Mouse (Mus musculus) neural tube, embryonic 13.5 days (tissue): ENCODE measurements at regions not wholly inside any gene's neighbourhood (a gene's known extent, or its start where the extent isn't known, plus 50 kb on each side); places are given as distances from the start of the nearest gene placed in this dataset.

ENCODE experiments used
- ATAC-seq: fragments of 200-750 bp; cut with Nextera tagmentation; 2 replicates; pipeline ENCODE4 v1.8.0; 2017; ENCODE audit warnings: low read depth, mild to moderate bottlenecking, moderate TSS enrichment, moderate library complexity
- H3K27ac ChIP-seq: fragments of 300-500 bp; sonication (generic); replicated peaks from 2 replicates; pipeline ENCODE4 v1.5.1; 2015; ENCODE audit warnings: moderate library complexity, mild to moderate bottlenecking, inconsistent platforms
- H3K27me3 ChIP-seq: fragments of 300-500 bp; sonication (generic); 2 replicates; pipeline ENCODE4 v1.6.1; 2015; ENCODE audit warnings: mild to moderate bottlenecking, inconsistent platforms
- H3K36me3 ChIP-seq: fragments of 300-500 bp; sonication (generic); 2 replicates; pipeline ENCODE4 v1.6.1; 2015; ENCODE audit warnings: mild to moderate bottlenecking, inconsistent platforms
- H3K4me1 ChIP-seq: fragments of 300-500 bp; sonication (generic); replicated peaks from 2 replicates; pipeline ENCODE4 v1.6.1; 2015; ENCODE audit warnings: inconsistent platforms
- H3K4me2 ChIP-seq: fragments of 300-500 bp; sonication (generic); 2 replicates; pipeline ENCODE4 v1.6.1; 2015; ENCODE audit warnings: inconsistent platforms, mild to moderate bottlenecking, moderate library complexity
- H3K4me3 ChIP-seq: fragments of 300-500 bp; sonication (generic); 2 replicates; pipeline ENCODE4 v1.5.1; 2015; ENCODE audit warnings: mild to moderate bottlenecking, inconsistent platforms
- H3K9ac ChIP-seq: fragments of 300-500 bp; sonication (generic); 2 replicates; pipeline ENCODE4 v1.6.1; 2015; ENCODE audit warnings: moderate library complexity, mild to moderate bottlenecking, inconsistent platforms
- H3K9me3 ChIP-seq: fragments of 300-500 bp; sonication (generic); 2 replicates; pipeline ENCODE4 v1.6.1; 2016; ENCODE audit warnings: inconsistent platforms
- WGBS: fragments of 180-500 bp; shearing (Covaris S2); methylation state at CpG from one replicate; pipeline ENCODE4 v1.1.7; 2015; 5-methylcytosine and 5-hydroxymethylcytosine counted together

DNA sequence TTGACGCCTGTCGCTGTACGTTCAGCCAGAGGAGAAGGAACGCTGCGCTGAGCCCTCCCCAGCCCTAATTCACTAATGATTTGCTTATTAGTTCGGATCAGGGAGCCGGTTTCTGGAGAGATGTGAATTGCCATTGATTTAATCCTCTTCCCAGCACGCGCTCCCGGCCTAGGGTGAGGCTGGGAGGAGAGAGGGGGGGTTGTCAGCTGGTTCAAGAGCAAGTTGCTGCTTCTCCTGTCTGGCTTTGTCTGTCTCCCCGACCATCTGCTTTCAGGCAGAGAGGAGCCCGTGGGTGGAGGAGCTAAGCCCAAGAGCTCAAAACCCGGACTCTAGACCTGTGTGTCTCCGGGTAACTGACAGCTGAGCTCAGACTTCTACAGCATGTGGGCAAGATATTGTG is 304.4 kb downstream of the H2al1j start:
- peaks cover 8% of the 10 kb centered on the region; the same call in 1 of the 2 replicates for H3K27me3 ChIP-seq
- peak; percentile 56; the same call in 1 of the 2 replicates for ATAC-seq
- WGBS, result 23% methylated on average over 14 of the region's 14 CpGs
- peaks cover 16% of the 10 kb centered on the region for H3K4me1 ChIP-seq
- H3K4me2 ChIP-seq, result peak overlapping the region; percentile 41
- H3K36me3 ChIP-seq, result no peaks in the 10 kb centered on the region
- H3K4me3 ChIP-seq, result no peak overlapping the region
- H3K9me3 ChIP-seq, result no peaks in the 10 kb centered on the region
- H3K27ac ChIP-seq, result peak overlapping the region; percentile 38; the same call in 1 of the 2 replicates
- H3K9ac ChIP-seq, result peak overlapping the region; percentile 41; the same call in 1 of the 2 replicates

GRCm38 (mm10) chrX:11633823-11634222 is 306.2 kb downstream of the H2al1j start:
- ATAC-seq, result no peak
- no peaks in the 10 kb centered on the region for H3K36me3 ChIP-seq
- H3K9me3 ChIP-seq, result no peaks in the 10 kb centered on the region
- H3K4me2 ChIP-seq, result no peak overlapping the region
- H3K4me3 ChIP-seq, result no peak overlapping the region
- H3K9ac ChIP-seq, result no peak overlapping the region
- WGBS, result 62% methylated on average over 6 of the region's 6 CpGs
- H3K4me1 ChIP-seq, result peaks cover 16% of the 10 kb centered on the region
- H3K27ac ChIP-seq, result no peak overlapping the region
- H3K27me3 ChIP-seq, result peaks cover 8% of the 10 kb centered on the region; the same call in 1 of the 2 replicates

- no peak overlapping the region for H3K4me2 ChIP-seq
- H3K36me3 ChIP-seq, result no peaks in the 10 kb centered on the region
- H3K4me1 ChIP-seq, result no peaks in the 10 kb centered on the region
- H3K27ac ChIP-seq, result no peak overlapping the region
- no peaks in the 10 kb centered on the region; the same call in 1 of the 2 replicates for H3K9me3 ChIP-seq
- H3K27me3 ChIP-seq, result no peaks in the 10 kb centered on the region; the same call in 1 of the 2 replicates
- no peak overlapping the region for H3K9ac ChIP-seq
- no peak for ATAC-seq
- no peak overlapping the region for H3K4me3 ChIP-seq
- 65% methylated on average over 6 of the region's 6 CpGs for WGBS
These were observed 316.9 kb downstream of the H2al1j start for GRCm38 (mm10) chrX:11644484-11644883.

DNA sequence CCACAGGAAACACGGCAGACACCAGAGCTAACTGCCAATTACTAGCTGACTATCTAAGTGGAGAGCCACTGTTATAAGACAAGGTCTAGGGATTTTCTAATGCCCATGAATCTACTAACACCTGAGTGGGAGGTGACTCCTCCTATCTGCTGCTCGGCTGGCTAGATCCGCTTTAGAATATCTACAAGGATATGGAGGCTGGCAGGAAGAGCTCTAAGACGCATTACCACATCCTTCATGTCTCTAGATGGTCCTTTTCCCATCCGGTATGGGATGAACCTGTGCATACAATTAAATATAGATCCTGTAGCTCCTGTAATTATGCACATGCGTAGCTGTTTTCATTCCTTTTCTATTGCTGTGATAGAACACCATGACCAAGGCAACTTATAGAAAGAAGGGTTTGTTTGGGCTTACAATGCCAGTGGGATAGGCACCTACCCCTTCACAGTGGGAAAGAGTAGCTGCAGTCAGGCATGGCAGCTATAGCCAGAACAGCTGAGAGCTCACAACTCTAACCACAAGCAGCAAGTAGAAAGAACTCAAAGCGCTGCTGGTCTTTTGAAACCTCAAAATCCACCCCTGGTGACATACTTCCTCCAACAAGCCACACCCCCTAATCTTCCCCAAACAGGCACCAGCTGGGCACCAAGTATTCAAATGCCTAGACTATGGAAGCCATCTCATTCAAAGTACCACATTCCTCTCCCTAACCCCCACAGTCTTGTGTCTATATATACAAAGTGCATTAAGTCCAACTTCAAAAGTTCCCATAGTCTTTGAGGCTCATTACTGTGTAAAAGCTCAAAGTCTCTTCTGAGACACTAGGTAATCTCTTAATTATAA is 319.3 kb downstream of the H2al1j start:
- H3K4me3 ChIP-seq, result no peak overlapping the region
- no peak overlapping the region for H3K27ac ChIP-seq
- 83% methylated on average over 7 of the region's 7 CpGs for WGBS
- H3K36me3 ChIP-seq, result no peaks in the 10 kb centered on the region
- no peaks in the 10 kb centered on the region; the same call in 1 of the 2 replicates for H3K9me3 ChIP-seq
- H3K4me1 ChIP-seq, result no peaks in the 10 kb centered on the region
- no peak for ATAC-seq
- H3K27me3 ChIP-seq, result no peaks in the 10 kb centered on the region; the same call in 1 of the 2 replicates
- H3K4me2 ChIP-seq, result no peak overlapping the region
- no peak overlapping the region for H3K9ac ChIP-seq

GRCm38 (mm10) chrX:11647527-11647836 is 319.9 kb downstream of the H2al1j start:
- Histone ChIP-seq H3K27me3 (no peaks in the 10 kb centered on the region; the same call in 1 of the 2 replicates), H3K27ac (no peak overlapping the region), H3K9ac (no peak overlapping the region), H3K4me2 (no peak overlapping the region), H3K9me3 (no peaks in the 10 kb centered on the region; the same call in 1 of the 2 replicates), H3K4me1 (no peaks in the 10 kb centered on the region), H3K4me3 (no peak overlapping the region), H3K36me3 (no peaks in the 10 kb centered on the region)
- WGBS, result 79% methylated on average over 1 of the region's 1 CpGs
- ATAC-seq, result no peak

- no peaks in the 10 kb centered on the region; the same call in 1 of the 2 replicates for H3K27me3 ChIP-seq
- no peak overlapping the region for H3K9ac ChIP-seq
- H3K4me1 ChIP-seq, result 0 out of 2 replicates have a peak, but pooled peaks cover 4% of the 10 kb centered on the region
- WGBS, result 87% methylated on average over 2 of the region's 2 CpGs
- H3K9me3 ChIP-seq, result no peaks in the 10 kb centered on the region; the same call in 1 of the 2 replicates
- no peak overlapping the region for H3K27ac ChIP-seq
- no peak overlapping the region for H3K4me3 ChIP-seq
- no peaks in the 10 kb centered on the region for H3K36me3 ChIP-seq
- ATAC-seq, result no peak
- no peak overlapping the region for H3K4me2 ChIP-seq
These were observed 325.7 kb downstream of the H2al1j start for GRCm38 (mm10) chrX:11653336-11653735.

DNA sequence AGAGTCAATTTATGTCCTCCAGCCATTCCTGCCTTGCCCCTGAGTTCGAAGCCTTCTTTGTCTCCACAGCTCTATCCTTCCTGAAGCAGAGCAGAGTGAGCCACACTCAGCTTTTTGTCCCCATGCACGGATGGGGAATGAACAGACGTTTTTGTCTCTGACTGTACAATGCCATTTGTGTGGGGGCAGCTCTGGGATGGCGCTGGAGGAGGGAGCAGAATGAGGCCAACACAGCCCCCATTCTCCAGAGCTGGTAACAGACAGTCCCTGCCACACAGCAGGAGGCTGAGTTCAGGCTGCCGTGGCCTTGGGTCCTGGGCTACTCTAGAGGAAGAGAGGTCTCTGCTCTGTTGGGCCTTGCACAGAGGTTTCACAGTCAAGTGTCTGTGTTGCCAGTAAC is 327.4 kb downstream of the H2al1j start:
- H3K9me3 ChIP-seq, result no peaks in the 10 kb centered on the region
- no peaks in the 10 kb centered on the region for H3K36me3 ChIP-seq
- H3K9ac ChIP-seq, result no peak overlapping the region
- peak; percentile 43; the same call in 1 of the 2 replicates for ATAC-seq
- no peak overlapping the region for H3K27ac ChIP-seq
- H3K27me3 ChIP-seq, result no peaks in the 10 kb centered on the region; the same call in none of the 2 replicates
- 35% methylated on average over 5 of the region's 5 CpGs for WGBS
- 0 out of 2 replicates have a peak, but pooled peaks cover 4% of the 10 kb centered on the region for H3K4me1 ChIP-seq
- no peak overlapping the region for H3K4me2 ChIP-seq
- H3K4me3 ChIP-seq, result no peak overlapping the region

DNA sequence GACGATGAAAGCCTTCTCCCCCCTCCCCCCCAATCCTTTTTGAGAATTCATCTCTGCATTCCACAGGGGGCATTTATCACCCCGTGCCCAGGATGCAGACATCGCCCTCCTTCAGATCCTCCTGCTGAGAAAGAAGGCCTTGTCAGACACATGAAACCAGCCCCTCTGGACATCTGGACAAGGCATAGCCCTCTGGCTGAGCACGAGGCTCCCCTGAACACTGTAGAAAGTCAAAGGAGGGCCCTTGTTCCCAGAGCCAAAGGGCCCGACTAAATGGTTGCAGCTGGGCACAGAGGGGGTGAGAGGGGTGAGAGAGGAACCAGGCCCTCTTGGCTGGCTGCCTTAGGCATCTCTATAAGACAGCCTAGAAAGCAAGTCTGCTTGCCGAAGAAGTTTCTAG is 327.8 kb downstream of the H2al1j start:
- Histone ChIP-seq H3K27me3 (peaks cover 4% of the 10 kb centered on the region), H3K4me1 (0 out of 2 replicates have a peak, but pooled peaks cover 4% of the 10 kb centered on the region), H3K4me3 (no peak overlapping the region), H3K4me2 (no peak overlapping the region), H3K9me3 (no peaks in the 10 kb centered on the region), H3K36me3 (no peaks in the 10 kb centered on the region), H3K9ac (no peak overlapping the region), H3K27ac (no peak overlapping the region)
- ATAC-seq, result no peak; the same call in 1 of the 2 replicates
- WGBS, result 45% methylated on average over 6 of the region's 6 CpGs

DNA sequence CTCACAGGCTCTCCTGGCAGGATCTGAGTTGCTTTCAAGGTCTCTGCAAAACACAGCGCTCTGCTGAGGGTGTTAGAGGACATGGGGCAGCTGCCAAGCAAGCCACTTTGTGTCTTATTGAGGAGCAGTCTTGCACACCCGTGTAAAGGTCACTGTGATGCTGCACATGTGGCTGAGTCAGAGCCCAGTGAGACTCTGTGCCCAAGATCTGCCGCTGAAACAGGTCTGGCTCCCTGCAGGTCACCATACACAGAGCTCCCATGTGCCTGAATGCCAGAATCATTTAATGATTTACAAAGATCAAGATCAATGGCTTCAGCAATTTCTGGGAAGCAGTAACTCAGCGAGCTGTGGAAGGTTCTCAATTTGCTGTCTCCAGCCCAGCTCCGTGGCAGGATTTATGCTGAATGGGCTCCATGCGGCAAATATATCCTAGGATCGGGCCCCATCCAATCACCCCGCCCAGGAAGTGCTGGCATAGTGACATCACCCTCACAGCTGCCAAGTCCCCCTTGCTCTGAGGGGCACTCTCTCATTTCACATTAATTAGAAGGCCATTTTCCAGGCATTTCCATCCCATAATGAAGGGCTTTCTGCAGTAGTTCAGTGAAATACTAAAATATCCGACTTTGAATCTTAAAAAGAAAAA is 330.1 kb downstream of the H2al1j start:
- Histone ChIP-seq H3K27me3 (peaks cover 18% of the 10 kb centered on the region), H3K36me3 (no peaks in the 10 kb centered on the region), H3K4me3 (no peak overlapping the region), H3K9ac (no peak overlapping the region), H3K4me2 (no peak overlapping the region), H3K4me1 (0 out of 2 replicates have a peak, but pooled peaks cover 4% of the 10 kb centered on the region), H3K27ac (no peak overlapping the region), H3K9me3 (no peaks in the 10 kb centered on the region)
- ATAC-seq, result no peak
- 54% methylated on average over 9 of the region's 9 CpGs for WGBS

- H3K4me1 ChIP-seq, result peaks cover 25% of the 10 kb centered on the region
- H3K9ac ChIP-seq, result no peak overlapping the region
- WGBS, result 29% methylated on average over 6 of the region's 6 CpGs
- peaks cover 38% of the 10 kb centered on the region for H3K27me3 ChIP-seq
- peak; percentile 25; the same call in 1 of the 2 replicates for ATAC-seq
- no peak overlapping the region for H3K4me2 ChIP-seq
- no peaks in the 10 kb centered on the region for H3K36me3 ChIP-seq
- H3K27ac ChIP-seq, result peak overlapping the region; percentile 89
- H3K9me3 ChIP-seq, result no peaks in the 10 kb centered on the region
- H3K4me3 ChIP-seq, result no peak overlapping the region
These were observed 335.7 kb downstream of the H2al1j start for GRCm38 (mm10) chrX:11663187-11663829.

- peaks cover 38% of the 10 kb centered on the region for H3K27me3 ChIP-seq
- 15% methylated on average over 44 of the region's 68 CpGs for WGBS
- ATAC-seq, result peak; percentile 83
- H3K4me1 ChIP-seq, result peaks cover 25% of the 10 kb centered on the region
- peak overlapping the region; percentile 39 for H3K4me3 ChIP-seq
- peak overlapping the region; percentile 89 for H3K27ac ChIP-seq
- peak overlapping the region; percentile 79 for H3K9ac ChIP-seq
- H3K36me3 ChIP-seq, result no peaks in the 10 kb centered on the region
- no peaks in the 10 kb centered on the region for H3K9me3 ChIP-seq
- peak overlapping the region; percentile 65 for H3K4me2 ChIP-seq
These were observed 336.9 kb downstream of the H2al1j start for GRCm38 (mm10) chrX:11664330-11665061.
